Mouse (Mus musculus): ENCODE results near the gene Meiob.

GRCm38 (mm10) chr17:24812215-24812614 lies 8.1 kb downstream of the Meiob start:
- TF ChIP-seq CTCF (IDR thresholded peaks at IDR 0.05; ENCODE audit: borderline replicate concordance, control insufficient read depth, extremely low read depth, insufficient read depth, low read length, poor library complexity) (no peak), POLR2A (IDR thresholded peaks at IDR 0.05; ENCODE audit: control insufficient read depth, extremely low read depth, insufficient read depth, low read length, poor library complexity) (no peak)

Data from thymus, adult 2 months (tissue).